Mouse (Mus musculus) limb, embryonic 14.5 days (tissue): ENCODE data around the gene Nufip2. TPM values are rescaled to one million over a fixed set of nuclear protein-coding genes. Genes with fewer than 3 reads are reported as not detected.
A peak's percentile ranks its signal among the peaks of the same experiment; 100 is the strongest.

Experiments
- ATAC-seq: fragments of 200-750 bp; cut with Nextera tagmentation; 2 replicates; pipeline ENCODE4 v1.8.0; 2017; ENCODE audit warnings: low read depth, moderate number of reproducible peaks, moderate TSS enrichment; ENCODE audit not compliant: low FRiP score
- DNase-seq: peaks from one replicate; pipeline ENCODE4 v3.0.0-alpha.2; 2015; ENCODE audit warnings: low spot score
- H3K27ac ChIP-seq: fragments of 300-500 bp; sonication (generic); replicated peaks from 2 replicates; pipeline ENCODE4 v1.5.1; 2014; ENCODE audit warnings: low read depth, mild to moderate bottlenecking, low read length, moderate library complexity, mixed read lengths
- H3K27me3 ChIP-seq: fragments of 300-500 bp; sonication (generic); 2 replicates; pipeline ENCODE4 v1.6.1; 2014; ENCODE audit warnings: low read length, mixed read lengths; ENCODE audit not compliant: control insufficient read depth, insufficient read depth
- H3K36me3 ChIP-seq: fragments of 300-500 bp; sonication (generic); 2 replicates; pipeline ENCODE4 v1.6.1; 2014; ENCODE audit warnings: mild to moderate bottlenecking, low read length, moderate library complexity, mixed read lengths; ENCODE audit not compliant: control insufficient read depth, insufficient read depth
- H3K4me1 ChIP-seq: fragments of 300-500 bp; sonication (generic); 2 replicates; pipeline ENCODE4 v1.6.1; 2014; ENCODE audit warnings: antibody characterized with exemption, low read length, mixed read lengths; ENCODE audit not compliant: control insufficient read depth, insufficient read depth
- H3K4me2 ChIP-seq: fragments of 300-500 bp; sonication (generic); replicated peaks from 2 replicates; pipeline ENCODE4 v1.6.1; 2014; ENCODE audit warnings: low read depth, mild to moderate bottlenecking, low read length, moderate library complexity; ENCODE audit not compliant: severe bottlenecking
- H3K4me3 ChIP-seq: fragments of 300-500 bp; sonication (generic); replicated peaks from 2 replicates; pipeline ENCODE4 v1.5.1; 2014; ENCODE audit warnings: low read length
- H3K9ac ChIP-seq: fragments of 300-500 bp; sonication (generic); 2 replicates; pipeline ENCODE4 v1.6.1; 2014; ENCODE audit warnings: mild to moderate bottlenecking, low read depth, low read length, moderate library complexity; ENCODE audit not compliant: severe bottlenecking
- H3K9me3 ChIP-seq: fragments of 300-500 bp; sonication (generic); 2 replicates; pipeline ENCODE4 v1.6.1; 2016; ENCODE audit warnings: low read length; ENCODE audit not compliant: control insufficient read depth
- POLR2A ChIP-seq: fragments of 200-500 bp; IDR thresholded peaks from 2 replicates; pipeline ENCODE4 v1.8.0; 2012; ENCODE audit warnings: inconsistent platforms, mild to moderate bottlenecking, moderate library complexity, borderline replicate concordance; ENCODE audit not compliant: insufficient read depth, insufficient read length; ENCODE audit errors: extremely low read depth
- WGBS: fragments of 180-500 bp; shearing (Covaris S2); extraction: QIAGEN DNeasy Blood & Tissue Kit; methylation state at CpG from one replicate; pipeline ENCODE4 v1.1.7; 2014; 5-methylcytosine and 5-hydroxymethylcytosine counted together
- polyA plus RNA-seq, 2 experiments: library from polyadenylated mRNA; depleted of rRNA in 1 of 2; stranded (reverse) in 1 of 2; unstranded in 1 of 2; fragments of >200 nt; fragmentation: Nextera tagmentation in 1 of 2; extraction: Ambion mirVana in 1 of 2; gene quantifications; 2 replicates each; pipeline versions ENCODE4 v1.2.1 to v1.2.3; 2012 to 2014

Nufip2 gene
- polyA plus RNA-seq, 2 experiments: 5.8 to 21.3 TPM

DNA sequence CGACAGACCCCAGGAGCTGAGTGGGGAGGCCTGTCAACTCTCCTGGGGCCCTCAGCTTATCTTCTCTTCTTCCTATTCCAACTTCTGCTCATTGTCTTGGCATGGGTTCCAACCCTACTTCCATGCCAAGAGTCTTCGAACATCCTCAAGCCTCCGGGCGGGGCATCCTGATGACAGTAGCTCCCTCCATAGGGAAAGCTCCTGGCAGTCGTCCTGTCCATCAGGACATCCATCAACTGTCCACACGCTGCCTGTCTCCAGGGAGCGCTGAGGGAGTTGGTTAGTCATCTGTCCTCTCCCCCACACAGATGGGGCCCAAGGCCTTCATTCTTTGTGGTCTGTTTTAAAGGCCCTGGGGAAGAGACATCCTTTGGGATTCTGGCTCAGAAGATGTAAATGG is 95.1 kb downstream of the Nufip2 start:
- Histone ChIP-seq H3K27me3 (no peaks in the 10 kb centered on the region), H3K4me2 (no peak overlapping the region), H3K36me3 (peaks cover 19% of the 10 kb centered on the region), H3K27ac (no peak overlapping the region), H3K4me3 (no peak overlapping the region), H3K9ac (no peak overlapping the region), H3K9me3 (no peaks in the 10 kb centered on the region), H3K4me1 (peaks cover 29% of the 10 kb centered on the region)
- WGBS: 81% methylated on average over 7 of the region's 7 CpGs
- ATAC-seq (no peak), DNase-seq (no peak)
- TF ChIP-seq POLR2A: no peak

GRCm38 (mm10) chr11:77782104-77782815 is 96.3 kb downstream of the Nufip2 start:
- Histone ChIP-seq H3K9ac (no peak overlapping the region), H3K4me3 (no peak overlapping the region), H3K27ac (no peak overlapping the region), H3K4me1 (peaks cover 33% of the 10 kb centered on the region), H3K36me3 (peaks cover 17% of the 10 kb centered on the region), H3K27me3 (no peaks in the 10 kb centered on the region), H3K9me3 (no peaks in the 10 kb centered on the region), H3K4me2 (no peak overlapping the region)
- WGBS: 81% methylated on average over 7 of the region's 7 CpGs
- DNase-seq (no peak), ATAC-seq (no peak)
- no peak for TF ChIP-seq POLR2A

- no peak for TF ChIP-seq POLR2A
- Histone ChIP-seq H3K36me3 (peaks cover 7% of the 10 kb centered on the region), H3K4me3 (no peak overlapping the region), H3K27me3 (no peaks in the 10 kb centered on the region), H3K9me3 (no peaks in the 10 kb centered on the region), H3K9ac (peak overlapping the region; percentile 25; the same call in 1 of the 2 replicates), H3K27ac (peak overlapping the region; percentile 73), H3K4me2 (peak overlapping the region; percentile 19; the same call in 1 of the 2 replicates), H3K4me1 (peaks cover 33% of the 10 kb centered on the region)
- DNase-seq: no peak
- 63% methylated on average over 10 of the region's 10 CpGs for WGBS
- peak; percentile 42; the same call in 1 of the 2 replicates for ATAC-seq
Observed at GRCm38 (mm10) chr11:77783211-77783746, 97.3 kb downstream of the Nufip2 start.

DNA sequence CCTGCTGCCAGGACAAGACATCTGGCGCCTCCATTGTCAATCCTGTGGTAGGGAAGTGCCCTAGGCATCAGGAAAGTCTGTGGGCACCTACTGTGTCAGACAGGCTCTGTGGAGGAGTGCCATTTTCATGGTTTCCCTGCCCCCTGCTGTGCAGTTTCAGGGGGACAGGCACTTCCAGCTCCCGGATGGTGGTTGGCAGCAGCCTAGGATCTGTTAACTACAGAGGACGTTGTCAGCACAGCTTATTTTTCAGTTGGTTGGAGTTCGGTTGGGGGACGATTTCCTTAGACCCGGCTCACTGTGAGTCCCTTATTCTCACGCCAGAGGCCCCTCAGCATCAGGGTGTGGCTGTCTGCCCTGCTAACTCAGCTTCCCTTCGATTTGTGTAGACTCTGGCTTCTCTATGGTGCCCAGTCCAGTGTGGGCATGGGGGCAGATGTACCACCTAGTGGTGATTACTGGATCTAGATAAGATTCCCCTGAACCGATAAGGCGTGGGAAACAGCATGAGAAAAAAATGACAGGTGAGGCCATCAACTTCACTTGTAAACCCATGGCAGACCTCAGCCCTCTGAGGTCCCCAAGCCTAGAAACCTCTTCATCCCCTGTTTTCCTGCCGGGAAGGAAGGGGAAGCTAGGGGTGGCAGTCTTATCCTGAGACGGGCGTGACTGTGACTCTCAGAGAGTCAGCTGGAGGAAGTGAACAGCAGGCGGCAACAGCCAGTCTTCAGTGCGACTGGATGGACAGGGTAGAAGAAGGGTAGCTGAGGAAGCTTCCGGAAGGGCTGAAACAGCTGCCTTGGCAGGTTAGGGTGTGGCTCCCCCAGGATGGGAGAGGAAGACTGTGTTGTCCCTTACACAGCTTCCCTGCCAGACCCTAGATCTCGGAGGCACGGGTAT is 98.0 kb downstream of the Nufip2 start:
- no peaks in the 10 kb centered on the region for H3K27me3 ChIP-seq
- peak overlapping the region; percentile 73 for H3K27ac ChIP-seq
- no peak overlapping the region for H3K4me3 ChIP-seq
- TF ChIP-seq POLR2A: no peak
- 0 out of 2 replicates have a peak, but pooled peaks have one; percentile 11 for ATAC-seq
- 56% methylated on average over 18 of the region's 18 CpGs for WGBS
- H3K9me3 ChIP-seq: no peaks in the 10 kb centered on the region
- peaks cover 3% of the 10 kb centered on the region; the same call in 1 of the 2 replicates for H3K36me3 ChIP-seq
- H3K4me2 ChIP-seq: peak overlapping the region; percentile 19; the same call in 1 of the 2 replicates
- peaks cover 33% of the 10 kb centered on the region for H3K4me1 ChIP-seq
- DNase-seq: no peak
- peak overlapping the region; percentile 25; the same call in 1 of the 2 replicates for H3K9ac ChIP-seq

DNA sequence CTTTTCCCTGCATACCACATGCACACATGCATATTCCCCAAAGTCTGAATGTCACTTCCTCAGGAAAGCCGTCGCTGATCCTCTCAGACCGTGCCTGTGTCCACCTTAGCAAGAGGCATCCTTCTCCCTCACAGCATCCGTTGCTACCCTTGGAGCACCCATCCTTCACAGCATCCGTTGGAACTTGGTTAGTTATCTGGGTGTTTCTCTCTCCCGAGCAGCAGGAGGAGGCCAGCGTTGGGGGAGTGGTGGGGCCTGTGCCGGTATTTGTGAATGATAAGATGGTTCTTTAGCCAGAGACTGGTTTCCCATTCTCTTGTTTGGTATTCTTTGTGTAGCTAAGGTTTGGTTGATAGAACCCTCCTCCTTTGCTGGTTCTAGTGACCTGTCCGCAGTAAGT is 98.9 kb downstream of the Nufip2 start:
- H3K36me3 ChIP-seq: no peaks in the 10 kb centered on the region
- WGBS: 80% methylated on average over 9 of the region's 9 CpGs
- H3K27ac ChIP-seq: 0 out of 2 replicates have a peak overlapping the region, but pooled peaks have one; percentile 4
- H3K4me3 ChIP-seq: no peak overlapping the region
- no peaks in the 10 kb centered on the region for H3K9me3 ChIP-seq
- H3K9ac ChIP-seq: no peak overlapping the region
- H3K4me2 ChIP-seq: no peak overlapping the region
- H3K4me1 ChIP-seq: peaks cover 33% of the 10 kb centered on the region
- H3K27me3 ChIP-seq: no peaks in the 10 kb centered on the region
- no peak for TF ChIP-seq POLR2A
- ATAC-seq (no peak), DNase-seq (no peak)
